Mouse (Mus musculus) intestine, embryonic 15.5 days (tissue): ENCODE measurements around the gene Dusp13. TPM values are rescaled to one million over a fixed set of nuclear protein-coding genes. Genes with fewer than 3 reads are reported as not detected.
A peak's percentile ranks its signal among the peaks of the same experiment; 100 is the strongest.

Experiments
- ATAC-seq: fragments of 200-750 bp; cut with Nextera tagmentation; 2 replicates; pipeline ENCODE4 v1.8.0; 2017; ENCODE audit warnings: moderate TSS enrichment, moderate library complexity
- H3K27ac ChIP-seq: fragments of 300-500 bp; sonication (generic); 2 replicates; pipeline ENCODE4 v1.5.1; 2015; ENCODE audit warnings: mild to moderate bottlenecking, inconsistent platforms
- H3K27me3 ChIP-seq: fragments of 300-500 bp; sonication (generic); replicated peaks from 2 replicates; pipeline ENCODE4 v1.6.1; 2015; ENCODE audit warnings: inconsistent platforms
- H3K36me3 ChIP-seq: fragments of 300-500 bp; sonication (generic); 2 replicates; pipeline ENCODE4 v1.6.1; 2015; ENCODE audit warnings: inconsistent platforms
- H3K4me1 ChIP-seq: fragments of 300-500 bp; sonication (generic); replicated peaks from 2 replicates; pipeline ENCODE4 v1.6.1; 2015; ENCODE audit warnings: inconsistent platforms
- H3K4me2 ChIP-seq: fragments of 300-500 bp; sonication (generic); replicated peaks from 2 replicates; pipeline ENCODE4 v1.6.1; 2015; ENCODE audit warnings: mild to moderate bottlenecking, inconsistent platforms
- H3K4me3 ChIP-seq: fragments of 300-500 bp; sonication (generic); replicated peaks from 2 replicates; pipeline ENCODE4 v1.5.1; 2015; ENCODE audit warnings: inconsistent platforms
- H3K9ac ChIP-seq: fragments of 300-500 bp; sonication (generic); 2 replicates; pipeline ENCODE4 v1.6.1; 2015; ENCODE audit warnings: inconsistent platforms
- H3K9me3 ChIP-seq: fragments of 300-500 bp; sonication (generic); 2 replicates; pipeline ENCODE4 v1.6.1; 2016; ENCODE audit warnings: inconsistent platforms
- WGBS: fragments of 180-500 bp; shearing (Covaris S2); methylation state at CpG from one replicate; pipeline ENCODE4 v1.1.7; 2015; 5-methylcytosine and 5-hydroxymethylcytosine counted together
- polyA plus RNA-seq: library from polyadenylated mRNA; unstranded; fragments of >200 nt; fragmentation: Nextera tagmentation; extraction: Ambion mirVana; gene quantifications from 2 replicates; pipeline ENCODE4 v1.2.1, GENCODE M21; 2015

Dusp13 gene
- polyA plus RNA-seq = not detected in 2 replicates

GRCm38 (mm10) chr14:21750881-21751542 lies at the start of gene Dusp13:
Gene Dusp13 (minus strand): TSS chr14:21751181.
- no peaks in the 10 kb centered on the region for H3K9me3 ChIP-seq
- no peaks in the 10 kb centered on the region for H3K36me3 ChIP-seq
- peak within 1 kb of the TSS; percentile 86 for H3K27ac ChIP-seq
- under 1% methylated on average over 26 of the region's 26 CpGs for WGBS
- H3K4me2 ChIP-seq = peak within 1 kb of the TSS; percentile 65
- H3K4me1 ChIP-seq = 0 out of 2 replicates have a peak, but pooled peaks cover 3% of the 10 kb centered on the region
- no peaks in the 10 kb centered on the region for H3K27me3 ChIP-seq
- peak within 1 kb of the TSS; percentile 84 for H3K4me3 ChIP-seq
- peak within 1 kb of the TSS; percentile 86 for H3K9ac ChIP-seq
- ATAC-seq = peak; percentile 88

GRCm38 (mm10) chr14:21800641-21801040 lies 49.7 kb upstream of the Dusp13 start:
- Histone ChIP-seq H3K27ac (no peak overlapping the region), H3K36me3 (peaks cover 5% of the 10 kb centered on the region; the same call in 1 of the 2 replicates), H3K4me1 (no peaks in the 10 kb centered on the region), H3K4me3 (no peak overlapping the region), H3K9me3 (no peaks in the 10 kb centered on the region), H3K9ac (no peak overlapping the region), H3K4me2 (no peak overlapping the region), H3K27me3 (no peaks in the 10 kb centered on the region)
- WGBS = 93% methylated on average over 4 of the region's 4 CpGs
- ATAC-seq = no peak

GRCm38 (mm10) chr14:21792250-21792649 lies 41.3 kb upstream of the Dusp13 start:
- Histone ChIP-seq H3K36me3 (0 out of 2 replicates have a peak, but pooled peaks cover 4% of the 10 kb centered on the region), H3K4me3 (no peak overlapping the region), H3K27ac (no peak overlapping the region), H3K27me3 (no peaks in the 10 kb centered on the region), H3K4me1 (peaks cover 3% of the 10 kb centered on the region; the same call in 1 of the 2 replicates), H3K9ac (no peak overlapping the region), H3K9me3 (no peaks in the 10 kb centered on the region), H3K4me2 (no peak overlapping the region)
- no peak for ATAC-seq
- WGBS = 91% methylated on average over 6 of the region's 6 CpGs

GRCm38 (mm10) chr14:21791722-21792121 lies 40.7 kb upstream of the Dusp13 start:
- 0 out of 2 replicates have a peak, but pooled peaks cover 4% of the 10 kb centered on the region for H3K36me3 ChIP-seq
- no peak overlapping the region for H3K9ac ChIP-seq
- H3K4me3 ChIP-seq = no peak overlapping the region
- 88% methylated on average over 4 of the region's 4 CpGs for WGBS
- H3K4me2 ChIP-seq = no peak overlapping the region
- no peak for ATAC-seq
- H3K9me3 ChIP-seq = no peaks in the 10 kb centered on the region
- no peaks in the 10 kb centered on the region for H3K27me3 ChIP-seq
- H3K27ac ChIP-seq = no peak overlapping the region
- H3K4me1 ChIP-seq = peaks cover 3% of the 10 kb centered on the region; the same call in 1 of the 2 replicates

GRCm38 (mm10) chr14:21790585-21791251 lies 39.7 kb upstream of the Dusp13 start:
- ATAC-seq = peak; percentile 80
- Histone ChIP-seq H3K9me3 (no peaks in the 10 kb centered on the region), H3K27ac (0 out of 2 replicates have a peak overlapping the region, but pooled peaks have one; percentile 27), H3K27me3 (no peaks in the 10 kb centered on the region), H3K4me3 (no peak overlapping the region), H3K4me1 (peaks cover 3% of the 10 kb centered on the region; the same call in 1 of the 2 replicates), H3K36me3 (0 out of 2 replicates have a peak, but pooled peaks cover 4% of the 10 kb centered on the region), H3K4me2 (no peak overlapping the region), H3K9ac (no peak overlapping the region)
- whole genome bisulfite sequencing = 73% methylated on average over 9 of the region's 9 CpGs

GRCm38 (mm10) chr14:21788121-21788520 lies 37.1 kb upstream of the Dusp13 start:
- Histone ChIP-seq H3K27ac (no peak overlapping the region), H3K4me1 (peaks cover 3% of the 10 kb centered on the region; the same call in 1 of the 2 replicates), H3K4me2 (no peak overlapping the region), H3K9ac (no peak overlapping the region), H3K36me3 (0 out of 2 replicates have a peak, but pooled peaks cover 6% of the 10 kb centered on the region), H3K27me3 (no peaks in the 10 kb centered on the region), H3K4me3 (no peak overlapping the region), H3K9me3 (no peaks in the 10 kb centered on the region)
- 90% methylated on average over 5 of the region's 5 CpGs for WGBS
- ATAC-seq = no peak

GRCm38 (mm10) chr14:21787374-21787773 lies 36.4 kb upstream of the Dusp13 start:
- WGBS = 88% methylated on average over 3 of the region's 3 CpGs
- no peak overlapping the region for H3K4me3 ChIP-seq
- H3K27me3 ChIP-seq = no peaks in the 10 kb centered on the region
- no peak overlapping the region for H3K4me2 ChIP-seq
- no peak for ATAC-seq
- peaks cover 3% of the 10 kb centered on the region; the same call in 1 of the 2 replicates for H3K4me1 ChIP-seq
- 0 out of 2 replicates have a peak, but pooled peaks cover 6% of the 10 kb centered on the region for H3K36me3 ChIP-seq
- no peaks in the 10 kb centered on the region for H3K9me3 ChIP-seq
- no peak overlapping the region for H3K9ac ChIP-seq
- H3K27ac ChIP-seq = no peak overlapping the region

GRCm38 (mm10) chr14:21786500-21786899 lies 35.5 kb upstream of the Dusp13 start:
- 0 out of 2 replicates have a peak, but pooled peaks cover 6% of the 10 kb centered on the region for H3K36me3 ChIP-seq
- H3K27me3 ChIP-seq = no peaks in the 10 kb centered on the region
- peaks cover 3% of the 10 kb centered on the region; the same call in 1 of the 2 replicates for H3K4me1 ChIP-seq
- H3K27ac ChIP-seq = no peak overlapping the region
- no peak overlapping the region for H3K4me3 ChIP-seq
- WGBS = 87% methylated on average over 4 of the region's 4 CpGs
- no peak overlapping the region for H3K4me2 ChIP-seq
- H3K9me3 ChIP-seq = no peaks in the 10 kb centered on the region
- no peak for ATAC-seq
- no peak overlapping the region for H3K9ac ChIP-seq

- ATAC-seq = no peak
- WGBS = 93% methylated on average over 4 of the region's 4 CpGs
- H3K4me1 ChIP-seq = no peaks in the 10 kb centered on the region
Measured at GRCm38 (mm10) chr14:21776201-21776600, 25.2 kb upstream of the Dusp13 start.

GRCm38 (mm10) chr14:21773946-21774345 lies 23.0 kb upstream of the Dusp13 start:
- peak; percentile 59; the same call in 1 of the 2 replicates for ATAC-seq
- Histone ChIP-seq H3K36me3 (peaks cover 8% of the 10 kb centered on the region; the same call in 1 of the 2 replicates), H3K27ac (no peak overlapping the region), H3K4me1 (no peaks in the 10 kb centered on the region), H3K9me3 (no peaks in the 10 kb centered on the region), H3K9ac (no peak overlapping the region), H3K27me3 (no peaks in the 10 kb centered on the region), H3K4me2 (no peak overlapping the region), H3K4me3 (no peak overlapping the region)
- 59% methylated on average over 2 of the region's 2 CpGs for WGBS

More at GRCm38 (mm10) chr14:21776201-21776600, 25.2 kb upstream of the Dusp13 start:
- H3K9me3 ChIP-seq = no peaks in the 10 kb centered on the region
- no peak overlapping the region for H3K4me2 ChIP-seq
- no peak overlapping the region for H3K9ac ChIP-seq
- H3K27me3 ChIP-seq = no peaks in the 10 kb centered on the region
- H3K4me3 ChIP-seq = no peak overlapping the region
- H3K36me3 ChIP-seq = peaks cover 13% of the 10 kb centered on the region; the same call in 1 of the 2 replicates
- H3K27ac ChIP-seq = no peak overlapping the region

- H3K9me3 ChIP-seq = no peaks in the 10 kb centered on the region
- H3K4me2 ChIP-seq = no peak overlapping the region
- H3K27ac ChIP-seq = no peak overlapping the region
- 0 out of 2 replicates have a peak, but pooled peaks cover 3% of the 10 kb centered on the region for H3K4me1 ChIP-seq
- no peak overlapping the region for H3K4me3 ChIP-seq
- H3K36me3 ChIP-seq = 0 out of 2 replicates have a peak, but pooled peaks cover 4% of the 10 kb centered on the region
- H3K27me3 ChIP-seq = no peaks in the 10 kb centered on the region
- H3K9ac ChIP-seq = no peak overlapping the region
- ATAC-seq = no peak
- WGBS = 87% methylated on average over 11 of the region's 11 CpGs
Measured at GRCm38 (mm10) chr14:21772506-21773281, 21.7 kb upstream of the Dusp13 start.
